ENCODE assay signal across 31 mouse cellular contexts in genomic region chr4:83973162-83973561, GRCm38 (mm10).
DNase-seq lines count a peak whose midpoint lies in the region; ATAC-seq and TF ChIP-seq lines count a peak whose summit lies in the region.
"Had no signal": no experiment of that assay in that cellular context is flagged by ENCODE, and none has a peak within 500 bp of the region (broad histone marks: within the 10 kb centered on the region; RNA-seq: fewer than 3 reads in every experiment).

No protein-coding gene starts in this region.

- no peak for TF ChIP-seq CTCF in Patski (IDR thresholded peaks at IDR 0.05)

- H3K36me3 ChIP-seq in macrophage (ENCODE audit: inconsistent target) = no peaks in the 10 kb centered on the region
- H3K36me3 ChIP-seq in forebrain, embryonic 11.5 days (ENCODE audit: control insufficient read depth, insufficient read depth, low read length) = no peaks in the 10 kb centered on the region
- H3K36me3 ChIP-seq: embryonic facial prominence, embryonic 10.5 days; embryonic facial prominence, embryonic 13.5 days; heart, embryonic 12.5 days; heart, embryonic 15.5 days; hindbrain, embryonic 10.5 days; hindbrain, embryonic 13.5 days; intestine, embryonic 15.5 days had no signal

- H3K4me3 ChIP-seq in macrophage (ENCODE audit: inconsistent target) = no peak overlapping the region
- H3K4me3 ChIP-seq in forebrain, embryonic 11.5 days (ENCODE audit: low read depth, low read length) = no peak overlapping the region
- H3K4me3 ChIP-seq: embryonic facial prominence, embryonic 10.5 days; embryonic facial prominence, embryonic 13.5 days; erythroblast, embryonic 14.5 days; forebrain, embryonic 13.5 days; heart, embryonic 12.5 days; heart, embryonic 15.5 days; hindbrain, embryonic 10.5 days; hindbrain, embryonic 13.5 days; intestine, embryonic 15.5 days had no signal

- ATAC-seq in Patski = peak; percentile 79
- ATAC-seq in forebrain, embryonic 11.5 days (replicated peaks; ENCODE audit: low FRiP score) = no peak
- ATAC-seq: CD4-positive, CD25-positive, alpha-beta regulatory T cell, adult 4 months; forebrain, embryonic 13.5 days; forebrain, postnatal 0 days; hindbrain, embryonic 16.5 days; intestine, embryonic 15.5 days had no signal

- H3K27ac ChIP-seq in macrophage = peak overlapping the region; percentile 34
- H3K27ac ChIP-seq in forebrain, embryonic 11.5 days (ENCODE audit: low read depth, low read length) = no peak overlapping the region
- H3K27ac ChIP-seq: embryonic facial prominence, embryonic 10.5 days; embryonic facial prominence, embryonic 13.5 days; forebrain, embryonic 13.5 days; heart, embryonic 15.5 days; hindbrain, embryonic 10.5 days; hindbrain, embryonic 13.5 days; intestine, embryonic 15.5 days had no signal

- DNase-seq in 3134 (ENCODE audit: extremely low read depth, insufficient read length, low spot score) (peak; percentile 55), 3T3-L1 (ENCODE audit: low read depth, low spot score) (peak; percentile 4), Patski (ENCODE audit: low read depth, low spot score) (peak; percentile 28)
- no peak for DNase-seq in ovary, postnatal 14 days (ENCODE audit: low spot score)
- no peak for DNase-seq in thymus, postnatal 0 days (ENCODE audit: low spot score)
- no peak for DNase-seq in forebrain, embryonic 11.5 days (ENCODE audit: low spot score)
- no peak for DNase-seq in spleen, postnatal 14 days (ENCODE audit: low spot score in 2 of 2)
- DNase-seq: adrenal gland, postnatal 10 days; adrenal gland, postnatal 36 days; B cell, adult 2 months; cerebellum, adult 11 months; cerebellum, adult 2 months; cerebellum, adult 9-11 months; cerebellum, postnatal 25 days; embryo, embryonic 11 days; forebrain, postnatal 0 days; gastrocnemius, postnatal 25 days; heart, postnatal 10 days; heart, postnatal 36 days had no signal

- H3K4me2 ChIP-seq in forebrain, embryonic 11.5 days (ENCODE audit: low read depth, low read length, severe bottlenecking) = no peak overlapping the region
- H3K4me2 ChIP-seq: embryonic facial prominence, embryonic 13.5 days; forebrain, embryonic 13.5 days; heart, embryonic 12.5 days; heart, embryonic 15.5 days; hindbrain, embryonic 13.5 days; intestine, embryonic 15.5 days had no signal

- H3K9ac ChIP-seq in forebrain, embryonic 11.5 days (ENCODE audit: low read length) = no peak overlapping the region
- H3K9ac ChIP-seq: embryonic facial prominence, embryonic 13.5 days; forebrain, embryonic 13.5 days; forebrain, postnatal 0 days; heart, embryonic 12.5 days; heart, embryonic 15.5 days; hindbrain, embryonic 13.5 days; intestine, embryonic 15.5 days had no signal

- no peaks in the 10 kb centered on the region for H3K79me2 ChIP-seq in macrophage (ENCODE audit: inconsistent target)

- WGBS in macrophage (ENCODE audit: missing documents) = 70% methylated on average over 4 of the region's 4 CpGs
- WGBS in forebrain, embryonic 11.5 days = 90% methylated on average over 4 of the region's 4 CpGs

- POLR2A ChIA-PET in Patski (lab: Charles Lee) = no interaction called here

- CTCF ChIA-PET in Patski (lab: Charles Lee) = no interaction called here

- H3K9me3 ChIP-seq in forebrain, embryonic 11.5 days (ENCODE audit: control insufficient read depth, low read length) = no peaks in the 10 kb centered on the region
- H3K9me3 ChIP-seq: embryonic facial prominence, embryonic 10.5 days; embryonic facial prominence, embryonic 13.5 days; forebrain, embryonic 13.5 days; heart, embryonic 12.5 days; heart, embryonic 15.5 days; hindbrain, embryonic 10.5 days; hindbrain, embryonic 13.5 days; intestine, embryonic 15.5 days had no signal

- no peaks in the 10 kb centered on the region for H3K27me3 ChIP-seq in Patski
- no peaks in the 10 kb centered on the region for H3K27me3 ChIP-seq in forebrain, embryonic 11.5 days (ENCODE audit: control insufficient read depth, insufficient read depth, low read length)
- H3K27me3 ChIP-seq: embryonic facial prominence, embryonic 13.5 days; forebrain, embryonic 13.5 days; heart, embryonic 15.5 days; intestine, embryonic 15.5 days had no signal

- H3K4me1 ChIP-seq in forebrain, embryonic 11.5 days (replicated peaks; ENCODE audit: control insufficient read depth, insufficient read depth, low read length) = no peaks in the 10 kb centered on the region; the same call in 1 of the 2 replicates
- H3K4me1 ChIP-seq: forebrain, embryonic 13.5 days had no signal

- in situ Hi-C loops in Patski (cut with MboI; ENCODE audit: low pct_unique_long_range_greater_than_20kb) = loop anchor here (10.0 kb wide), 1 partner anchor 142 kb away; no protein-coding TSS in a partner anchor

Comparison
In these comparisons a context has a peak if more than half of its experiments do, and no peak if none do; other contexts are left out.
1. DNase-seq: peak in 3134 (single experiment), 3T3-L1 (single experiment) and Patski (single experiment); none in ovary, postnatal 14 days (single experiment), thymus, postnatal 0 days (single experiment), forebrain, embryonic 11.5 days (single experiment) and spleen, postnatal 14 days (0 of 2).